Mouse (Mus musculus): ENCODE measurements around the gene Creb3l1.

Creb3l1 gene

GRCm38 (mm10) chr2:92024274-92024672, at the start of gene Creb3l1:
Gene Creb3l1, minus strand, starts transcription at chr2:92024502.
- DNase-seq, result peak; percentile 53

GRCm38 (mm10) chr2:92071143-92071542, 46.8 kb upstream of the Creb3l1 start:
- DNase-seq, result no peak

GRCm38 (mm10) chr2:92069630-92070029, 45.3 kb upstream of the Creb3l1 start:
- DNase-seq, result no peak

- no peak for DNase-seq
Observed at GRCm38 (mm10) chr2:92067600-92067999, 43.3 kb upstream of the Creb3l1 start.

GRCm38 (mm10) chr2:92066899-92067298, 42.6 kb upstream of the Creb3l1 start:
- no peak for DNase-seq

- no peak for DNase-seq
Observed at GRCm38 (mm10) chr2:92065938-92066337, 41.6 kb upstream of the Creb3l1 start.

- DNase-seq, result no peak
Observed at GRCm38 (mm10) chr2:92065269-92065888, 41.1 kb upstream of the Creb3l1 start.

- no peak for DNase-seq
Observed at GRCm38 (mm10) chr2:92063106-92063505, 38.8 kb upstream of the Creb3l1 start.

- DNase-seq, result no peak
Observed at GRCm38 (mm10) chr2:92061337-92061736, 37.0 kb upstream of the Creb3l1 start.

- DNase-seq, result no peak
Observed at GRCm38 (mm10) chr2:92060291-92060690, 36.0 kb upstream of the Creb3l1 start.

- DNase-seq, result peak; percentile 69
Observed at GRCm38 (mm10) chr2:92059481-92060220, 35.3 kb upstream of the Creb3l1 start.

GRCm38 (mm10) chr2:92058936-92059335, 34.6 kb upstream of the Creb3l1 start:
- peak; percentile 21 for DNase-seq

GRCm38 (mm10) chr2:92058469-92058868, 34.2 kb upstream of the Creb3l1 start:
- peak; percentile 97 for DNase-seq

- DNase-seq, result no peak
Observed at GRCm38 (mm10) chr2:92056760-92057159, 32.5 kb upstream of the Creb3l1 start.

GRCm38 (mm10) chr2:92055831-92056236, 31.5 kb upstream of the Creb3l1 start:
- peak; percentile 77 for DNase-seq

- DNase-seq, result peak; percentile 83
Observed at GRCm38 (mm10) chr2:92055101-92055813, 31.0 kb upstream of the Creb3l1 start.

- no peak for DNase-seq
Observed at GRCm38 (mm10) chr2:92052754-92053153, 28.5 kb upstream of the Creb3l1 start.

GRCm38 (mm10) chr2:92052188-92052587, 27.9 kb upstream of the Creb3l1 start:
- DNase-seq, result no peak

GRCm38 (mm10) chr2:92048034-92048690, 23.9 kb upstream of the Creb3l1 start:
- no peak for DNase-seq

- no peak for DNase-seq
Observed at GRCm38 (mm10) chr2:92047601-92048000, 23.3 kb upstream of the Creb3l1 start.

- DNase-seq, result no peak
Observed at GRCm38 (mm10) chr2:92043285-92043684, 19.0 kb upstream of the Creb3l1 start.

- DNase-seq, result no peak
Observed at GRCm38 (mm10) chr2:92041538-92041937, 17.2 kb upstream of the Creb3l1 start.

GRCm38 (mm10) chr2:92034273-92034672, 10.0 kb upstream of the Creb3l1 start:
- no peak for DNase-seq
